Mouse (Mus musculus) kidney, adult 2 months (tissue): Measurements from ENCODE around the gene Acvr1b. TPM values are rescaled to one million over a fixed set of nuclear protein-coding genes. Genes with fewer than 3 reads are reported as not detected.

Source experiments
- DNase-seq: peaks from one replicate; pipeline ENCODE4 v3.0.0; 2021
- H3K27ac ChIP-seq: fragments of 200-500 bp; 2 replicates; pipeline ENCODE4 v1.5.1; 2012; ENCODE audit warnings: low read depth, low read length, control low read depth, inconsistent platforms; ENCODE audit not compliant: insufficient read depth
- H3K27me3 ChIP-seq: fragments of 200-500 bp; replicated peaks from 2 replicates; pipeline ENCODE4 v1.6.1; 2012; ENCODE audit warnings: mild to moderate bottlenecking, moderate library complexity, low read length, inconsistent platforms; ENCODE audit not compliant: control insufficient read depth, insufficient read depth
- H3K36me3 ChIP-seq: fragments of 200-500 bp; 2 replicates; pipeline ENCODE4 v1.6.1; 2012; ENCODE audit warnings: mild to moderate bottlenecking, moderate library complexity, low read length, inconsistent platforms; ENCODE audit not compliant: control insufficient read depth, insufficient read depth
- H3K4me1 ChIP-seq: fragments of 200-500 bp; 2 replicates; pipeline ENCODE4 v1.6.1; 2011; ENCODE audit warnings: low read length; ENCODE audit not compliant: control insufficient read depth, insufficient read depth
- H3K4me3 ChIP-seq: fragments of 200-500 bp; 2 replicates; pipeline ENCODE4 v1.5.1; 2011; ENCODE audit warnings: mild to moderate bottlenecking, low read depth, low read length, control low read depth; ENCODE audit not compliant: insufficient read depth
- CTCF ChIP-seq: fragments of 200-500 bp; conservative IDR thresholded peaks from 2 replicates; pipeline ENCODE4 v1.5.1; 2011; ENCODE audit warnings: low read depth, mild to moderate bottlenecking, control low read depth, low read length, moderate library complexity, mixed read lengths; ENCODE audit not compliant: insufficient read depth, insufficient read length
- POLR2A ChIP-seq: fragments of 200-500 bp; IDR thresholded peaks from one replicate; pipeline ENCODE4 v1.6.1; 2011; ENCODE audit warnings: low read depth, low read length, control low read depth
- WGBS: fragments of 180-500 bp; shearing (Covaris S2); methylation state at CpG from one replicate; pipeline ENCODE4 v1.1.7; 2018; 5-methylcytosine and 5-hydroxymethylcytosine counted together
- polyA plus RNA-seq: library from polyadenylated mRNA; depleted of rRNA; stranded (reverse); fragments of >200 nt; gene quantifications from 2 replicates; pipeline ENCODE4 v1.2.3, GENCODE M21; 2012

The Acvr1b gene
- polyA plus RNA-seq, 1 experiment = 37.2 TPM

DNA sequence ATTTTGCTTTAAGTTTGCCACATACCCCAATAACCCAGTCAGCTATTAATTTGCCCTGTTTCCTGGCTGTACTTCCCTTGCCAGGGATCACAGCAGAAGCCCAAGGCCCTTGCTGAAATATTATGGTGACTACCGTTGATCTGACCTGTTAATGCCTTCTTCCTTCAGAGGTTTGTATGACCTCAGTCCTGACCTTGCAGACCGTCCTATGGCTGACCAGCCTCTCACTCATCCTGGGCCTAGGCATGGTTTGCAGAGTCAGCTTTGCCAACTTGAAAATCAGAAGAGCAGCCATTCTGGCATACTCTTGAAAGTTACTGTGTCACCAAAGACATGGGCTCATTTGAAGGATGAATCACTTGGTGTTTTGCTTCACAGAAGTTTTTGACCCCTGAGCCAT, 41.3 kb downstream of the Acvr1b start:
- no peaks in the 10 kb centered on the region for H3K36me3 ChIP-seq
- no peak overlapping the region for H3K4me3 ChIP-seq
- TF ChIP-seq CTCF (no peak), POLR2A (no peak)
- WGBS = 19% methylated on average over 2 of the region's 2 CpGs
- DNase-seq = no peak
- H3K27me3 ChIP-seq = no peaks in the 10 kb centered on the region
- H3K4me1 ChIP-seq = peaks cover 12% of the 10 kb centered on the region; the same call in 1 of the 2 replicates
- peak overlapping the region; percentile 39 for H3K27ac ChIP-seq

GRCm38 (mm10) chr15:101216036-101216435, 42.2 kb downstream of the Acvr1b start:
- TF ChIP-seq POLR2A = no peak
- TF ChIP-seq CTCF = no peak
- Histone ChIP-seq H3K4me1 (peaks cover 12% of the 10 kb centered on the region; the same call in 1 of the 2 replicates), H3K27ac (peak overlapping the region; percentile 61), H3K36me3 (no peaks in the 10 kb centered on the region), H3K4me3 (no peak overlapping the region), H3K27me3 (no peaks in the 10 kb centered on the region)
- 62% methylated on average over 4 of the region's 4 CpGs for whole genome bisulfite sequencing
- peak; percentile 67 for DNase-seq

DNA sequence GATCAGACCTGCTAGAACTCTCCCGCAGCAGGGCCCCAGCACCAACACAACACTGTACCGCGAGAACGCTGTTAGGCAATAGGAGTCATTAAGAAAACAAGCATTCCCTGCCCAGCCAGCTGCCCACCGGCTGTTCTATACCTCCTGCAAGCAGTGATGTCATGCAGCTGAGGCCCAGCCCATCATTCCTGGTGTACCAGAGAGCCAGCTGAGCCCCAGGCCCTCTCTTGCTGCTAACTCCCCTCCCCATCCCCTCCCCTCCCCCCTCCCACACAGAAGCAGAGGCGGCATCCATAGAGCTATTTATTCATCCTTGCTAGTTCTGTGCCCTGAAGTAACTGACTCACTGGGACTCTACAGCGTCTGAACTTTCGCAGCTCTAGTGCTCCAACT, 47.0 kb downstream of the Acvr1b start:
- DNase-seq = no peak
- Histone ChIP-seq H3K4me3 (no peak overlapping the region), H3K4me1 (peaks cover 3% of the 10 kb centered on the region; the same call in 1 of the 2 replicates), H3K27ac (no peak overlapping the region), H3K36me3 (no peaks in the 10 kb centered on the region), H3K27me3 (no peaks in the 10 kb centered on the region)
- 33% methylated on average over 8 of the region's 8 CpGs for WGBS
- TF ChIP-seq CTCF = no peak
- no peak for TF ChIP-seq POLR2A

DNA sequence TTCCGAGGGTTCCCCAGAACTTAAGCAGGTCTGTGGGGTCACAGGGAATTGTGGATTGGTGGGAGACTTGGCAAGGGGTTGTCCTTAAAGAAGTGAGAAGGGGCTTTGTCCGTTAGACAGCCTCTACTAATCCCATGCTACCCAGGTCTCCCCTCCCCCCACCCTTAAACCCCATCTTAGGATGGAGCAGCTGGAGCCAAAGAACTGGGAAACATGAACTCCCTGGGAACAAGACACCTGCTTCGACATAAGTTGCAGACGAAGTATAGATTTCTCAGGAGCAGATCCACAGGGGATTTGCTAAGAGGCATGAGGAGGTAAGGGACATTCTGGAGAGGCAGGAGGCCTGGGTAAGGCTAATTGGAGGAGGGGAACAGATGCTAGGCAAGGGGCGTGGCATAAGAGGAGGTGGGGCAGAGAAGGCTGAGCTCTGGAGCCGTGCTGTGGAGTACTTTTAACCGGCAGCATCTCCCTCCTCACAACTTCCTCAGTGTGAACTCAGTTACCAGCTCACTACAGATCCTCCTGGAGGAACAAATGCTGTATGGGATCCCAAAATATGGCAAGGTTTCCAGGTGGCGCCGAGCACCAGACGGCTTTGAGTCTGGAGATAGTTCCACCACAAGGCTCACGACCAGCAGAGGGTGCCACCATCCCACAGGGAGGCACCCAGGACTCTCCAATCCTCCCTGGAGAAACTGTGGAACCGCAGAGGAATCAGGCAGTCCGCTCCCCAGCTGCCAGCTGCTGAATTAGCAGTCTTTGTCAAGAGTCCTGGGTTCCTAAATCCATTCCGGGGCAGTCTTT, 47.6 kb downstream of the Acvr1b start:
- DNase-seq = peak; percentile 90
- 9% methylated on average over 14 of the region's 14 CpGs for whole genome bisulfite sequencing
- peak; percentile 94 for TF ChIP-seq CTCF
- no peak for TF ChIP-seq POLR2A
- no peaks in the 10 kb centered on the region for H3K36me3 ChIP-seq
- H3K4me3 ChIP-seq = peak overlapping the region; percentile 29
- no peaks in the 10 kb centered on the region for H3K27me3 ChIP-seq
- no peaks in the 10 kb centered on the region; the same call in 1 of the 2 replicates for H3K4me1 ChIP-seq
- no peak overlapping the region for H3K27ac ChIP-seq

DNA sequence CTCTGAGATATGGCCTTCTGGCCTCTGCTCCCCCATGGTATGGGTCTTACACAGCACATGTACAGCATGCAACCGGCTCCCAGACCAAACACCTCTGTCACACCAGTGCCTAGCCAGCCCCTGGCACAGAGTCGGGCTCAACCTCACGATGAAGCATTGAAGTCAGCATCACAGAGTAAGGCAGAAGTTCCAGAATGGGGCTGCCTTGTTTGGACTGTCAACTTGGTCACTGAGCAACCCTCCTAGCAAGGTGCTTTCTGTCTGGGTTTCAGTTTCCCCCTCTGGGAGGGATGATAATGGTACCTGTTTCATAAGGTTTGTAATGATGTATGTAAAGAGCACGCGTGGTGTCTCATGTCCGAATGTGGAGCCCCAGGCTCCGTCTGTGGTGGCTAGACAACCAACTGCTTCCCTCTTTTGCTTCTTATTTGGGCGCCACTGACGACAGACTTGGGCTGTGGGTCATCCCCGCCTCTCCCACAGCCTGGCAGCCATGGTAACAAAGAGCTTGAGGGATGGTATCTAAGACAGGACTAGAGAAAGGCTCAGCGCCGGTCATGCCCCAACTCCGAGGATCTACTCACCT, 49.1 kb downstream of the Acvr1b start:
- Histone ChIP-seq H3K4me3 (no peak overlapping the region), H3K27ac (no peak overlapping the region), H3K27me3 (no peaks in the 10 kb centered on the region), H3K36me3 (no peaks in the 10 kb centered on the region), H3K4me1 (no peaks in the 10 kb centered on the region; the same call in 1 of the 2 replicates)
- DNase-seq = no peak
- TF ChIP-seq POLR2A (no peak), CTCF (no peak)
- WGBS = 76% methylated on average over 13 of the region's 13 CpGs

- TF ChIP-seq CTCF = no peak
- TF ChIP-seq POLR2A = no peak
- 20% methylated on average over 5 of the region's 5 CpGs for WGBS
- no peak overlapping the region for H3K27ac ChIP-seq
Measured at GRCm38 (mm10) chr15:101223596-101223995, 49.7 kb downstream of the Acvr1b start.

More at GRCm38 (mm10) chr15:101223596-101223995, 49.7 kb downstream of the Acvr1b start:
- no peaks in the 10 kb centered on the region for H3K27me3 ChIP-seq
- DNase-seq = no peak
- H3K4me3 ChIP-seq = peak overlapping the region; percentile 74
- no peaks in the 10 kb centered on the region; the same call in 1 of the 2 replicates for H3K4me1 ChIP-seq
- no peaks in the 10 kb centered on the region for H3K36me3 ChIP-seq
